Mouse (Mus musculus) kidney, adult 2 months (tissue): ENCODE measurements at regions not wholly inside any gene's neighbourhood (a gene's known extent, or its start where the extent isn't known, plus 50 kb on each side); places are given as distances from the start of the nearest gene placed in this dataset.

Experiments
- CTCF ChIP-seq: fragments of 200-500 bp; conservative IDR thresholded peaks from 2 replicates; pipeline ENCODE4 v1.5.1; 2011; ENCODE audit warnings: low read depth, mild to moderate bottlenecking, control low read depth, low read length, moderate library complexity, mixed read lengths; ENCODE audit not compliant: insufficient read depth, insufficient read length
- POLR2A ChIP-seq: fragments of 200-500 bp; IDR thresholded peaks from one replicate; pipeline ENCODE4 v1.6.1; 2011; ENCODE audit warnings: low read depth, low read length, control low read depth

DNA sequence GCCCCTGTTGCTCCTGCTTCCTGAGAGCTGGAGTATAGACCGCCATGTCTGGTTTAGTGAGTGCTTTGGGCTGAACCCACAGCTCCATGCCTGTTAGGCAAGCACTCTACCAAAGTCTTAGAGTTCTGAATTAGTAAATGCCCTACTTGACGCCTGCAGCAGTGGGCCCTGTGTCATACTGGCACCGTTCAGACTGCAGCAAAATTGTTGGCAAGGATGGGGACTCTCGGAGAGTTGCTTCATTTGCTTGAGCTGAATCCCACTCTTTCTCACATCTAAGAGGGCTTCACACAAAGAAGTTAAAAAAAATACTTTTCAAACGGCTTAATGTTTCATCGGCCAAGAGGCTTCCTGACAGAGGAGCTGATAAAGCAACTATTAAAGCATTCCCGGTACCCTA is 105.6 kb upstream of the Sulf2 start:
- no peak for TF ChIP-seq POLR2A
- TF ChIP-seq CTCF: no peak
